Mouse (Mus musculus) kidney, postnatal 10 days (tissue): Measurements from ENCODE around the gene Gm904.
"Not testable (repeated sequence)": the region's sequence is repeated elsewhere in the genome, so short reads cannot be mapped to it uniquely, and the experiment has no call there.

Source experiments
- DNase-seq: peaks from one replicate; pipeline ENCODE4 v3.0.0; 2021; ENCODE audit warnings: mixed read lengths

Gm904 gene

DNA sequence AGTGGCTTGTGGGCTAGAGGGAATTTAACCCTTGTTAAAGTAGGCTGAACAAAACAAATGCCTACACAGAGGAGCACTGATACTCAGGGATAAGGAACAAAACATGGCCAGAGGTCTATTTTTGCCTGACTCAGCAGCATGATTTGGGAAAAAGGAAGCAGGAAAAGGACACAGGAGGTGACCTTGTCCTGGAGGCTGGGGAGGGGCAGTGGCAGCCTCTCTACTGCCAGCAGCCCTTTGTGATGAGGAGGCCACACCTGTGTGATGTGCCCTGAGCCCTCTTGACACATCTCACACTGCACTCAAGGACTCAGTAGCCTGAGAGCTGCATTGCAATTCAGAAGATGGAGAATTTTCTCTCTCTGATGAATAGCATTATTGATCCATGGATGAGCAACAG, at the start of gene Gm904:
Gm904 (plus strand) TSS at position 301 of the 400 bp plus-strand sequence.
- DNase-seq = not testable (repeated sequence)

DNA sequence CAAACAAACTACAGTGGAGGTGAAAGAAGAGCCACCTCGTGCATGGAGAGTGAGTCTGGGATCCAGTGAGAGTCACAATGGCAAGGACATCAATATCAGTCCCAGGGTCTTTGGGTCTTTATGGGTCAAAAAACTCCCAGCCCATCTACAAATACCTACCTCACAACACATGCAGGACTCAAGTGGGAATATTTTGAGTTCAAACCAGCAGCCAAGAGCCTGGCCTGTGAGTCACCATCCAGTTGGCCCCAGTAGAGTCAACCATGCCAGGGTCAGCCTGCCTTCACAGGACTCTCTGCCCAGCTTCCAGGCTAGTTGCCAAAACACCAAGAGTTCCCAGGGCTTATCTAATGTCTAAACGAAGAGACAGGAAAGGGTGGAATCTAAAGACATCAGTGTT, 5.7 kb downstream of the Gm904 start:
- not testable (repeated sequence) for DNase-seq
